Mouse (Mus musculus) liver, embryonic 14.5 days (tissue): Measurements from ENCODE around the gene Slc16a1.

Experiments used
- CTCF ChIP-seq: IDR thresholded peaks from 2 replicates; pipeline ENCODE4 v1.5.1; 2016; ENCODE audit warnings: antibody characterized with exemption, low read depth, control low read depth
- EP300 ChIP-seq: IDR thresholded peaks from 2 replicates; pipeline ENCODE4 v1.6.1; 2016; ENCODE audit warnings: antibody characterized with exemption, low read depth

GRCm38 (mm10) chr3:104675258-104675851 is 36.9 kb downstream of the Slc16a1 start:
- TF ChIP-seq CTCF = peak; percentile 99
- TF ChIP-seq EP300 = no peak
